In the genomic region with DNA sequence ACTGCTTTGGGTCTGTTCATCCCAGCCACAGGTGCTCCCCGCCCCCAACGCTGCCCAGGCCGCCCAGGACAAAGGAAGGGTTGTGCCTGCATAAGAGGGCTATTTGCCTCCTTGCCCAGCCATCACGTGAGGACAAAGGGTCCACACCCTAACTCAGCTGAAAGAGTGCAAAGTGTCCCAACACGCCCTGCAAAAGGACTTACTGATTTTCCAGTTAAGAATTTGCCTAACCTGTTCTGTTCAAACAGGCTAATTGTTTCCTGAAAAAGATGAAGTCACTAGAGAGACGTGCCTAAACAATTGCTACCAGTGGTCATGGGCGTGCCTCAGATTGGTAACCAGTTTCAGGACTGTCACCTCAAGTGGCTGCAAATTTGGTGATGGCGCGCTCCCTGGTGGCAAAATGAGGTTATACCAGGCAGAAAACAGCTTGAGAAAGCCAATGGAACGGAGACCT, we compare ENCODE assay signal across 8 mouse cellular contexts. TPM values are rescaled to one million over a fixed set of nuclear protein-coding genes. Genes with fewer than 3 reads are reported as not detected.
DNase-seq lines count a peak whose midpoint lies in the region; ATAC-seq lines count a peak whose summit lies in the region.

No protein-coding gene starts in this region.

- peak; percentile 91 for ATAC-seq in megakaryocyte-erythroid progenitor cell, adult 5-6 weeks (replicated peaks; ENCODE audit: low FRiP score, low TSS enrichment, poor library complexity, severe bottlenecking)

- intact Hi-C loops in left cerebral cortex, postnatal 14 days (cut with DNase I) = loop anchor here (1.0 to 2.0 kb wide), 2 partner anchors 70 to 255 kb away; partner anchors contain the start of gene Foxn2

- DNase-seq in T-cell, adult 2 months (ENCODE audit: low spot score) = peak; percentile 78
- DNase-seq in cerebellum, adult 9-11 months = peak; percentile 77
- peak; percentile 29 to 75 for DNase-seq in frontal cortex, postnatal 14 days (ENCODE audit: low spot score in 2 of 2)
- DNase-seq in induced T-regulatory cell, adult 2 months (ENCODE audit: low read depth) = peak; percentile 92
- peak; percentile 70 to 79 for DNase-seq in left cerebral cortex, postnatal 14 days (ENCODE audit: low spot score in 2 of 2)
- peak; percentile 71 for DNase-seq in right cerebral cortex, postnatal 14 days
- DNase-seq in urinary bladder, postnatal 25 days (ENCODE audit: low spot score) = peak; percentile 88

RNA-seq across cellular contexts. Expression of gene Ppp1r21, which starts 18.8 kb away (rescaled TPM):
- total RNA-seq in left cerebral cortex, postnatal 14 days (2021) = 10 to 100 TPM; 67.4 to 78.8 TPM
- total RNA-seq in megakaryocyte-erythroid progenitor cell, adult 5-6 weeks (2014; fragmentation: Nextera tagmentation) = 46.2 and 47.1 TPM in 2 replicates
- total RNA-seq in megakaryocyte-erythroid progenitor cell, adult 5-6 weeks (2017) = 28.0 and 29.1 TPM in 2 replicates

Comparison
In these comparisons a context has a peak if more than half of its experiments do, and no peak if none do; other contexts are left out.
1. Peak in every context shown above with its lines: DNase-seq and ATAC-seq.